Mouse (Mus musculus) lung, adult 2 months (tissue): ENCODE data around the gene Sp140.
"Not testable (repeated sequence)": the region's sequence is repeated elsewhere in the genome, so short reads cannot be mapped to it uniquely, and the experiment has no call there.

Experiments used
- CTCF ChIP-seq: fragments of 200-500 bp; IDR thresholded peaks from 2 replicates; pipeline ENCODE4 v1.5.1; 2011; ENCODE audit warnings: mild to moderate bottlenecking, low read length, control low read depth; ENCODE audit not compliant: insufficient read depth
- POLR2A ChIP-seq: fragments of 200-500 bp; IDR thresholded peaks from 2 replicates; pipeline ENCODE4 v1.6.1; 2011; ENCODE audit warnings: low read depth, mild to moderate bottlenecking, control low read depth, low read length, borderline replicate concordance; ENCODE audit errors: extremely low read depth

DNA sequence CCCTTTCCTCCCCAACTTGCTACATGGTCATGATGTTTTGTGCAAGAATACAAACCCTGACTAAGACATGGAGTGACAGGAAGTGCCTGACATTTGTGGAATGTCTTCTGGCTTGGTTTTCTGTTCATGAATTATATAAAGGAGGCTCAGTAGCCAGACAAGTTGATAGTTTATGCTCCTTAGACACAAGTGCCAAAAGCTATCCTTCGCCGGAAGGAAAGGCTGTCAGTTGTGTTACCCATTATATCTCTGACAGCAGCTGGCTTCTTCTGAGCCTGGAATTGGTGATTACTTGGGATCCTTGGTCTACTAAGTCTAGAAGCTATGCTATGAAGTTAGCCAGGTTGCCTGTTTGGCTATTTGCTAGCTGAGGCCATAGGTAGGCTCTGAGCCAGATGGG lies 57.0 kb downstream of the Sp140 start:
- not testable (repeated sequence) for TF ChIP-seq POLR2A, CTCF
